In genomic region chr10:99409744-99410143, GRCm38 (mm10) we compare ENCODE assay signal across 12 mouse cellular contexts.
DNase-seq lines count a peak whose midpoint lies in the region; ATAC-seq and TF ChIP-seq lines count a peak whose summit lies in the region.
"Had no signal": no experiment of that assay in that cellular context is flagged by ENCODE, and none has a peak within 500 bp of the region (broad histone marks: within the 10 kb centered on the region; RNA-seq: fewer than 3 reads in every experiment).

No protein-coding gene starts in this region.

- no peak for TF ChIP-seq CTCF in intestine, postnatal 0 days (IDR thresholded peaks at IDR 0.05; ENCODE audit: low read depth)

- no peak overlapping the region for H3K27ac ChIP-seq in intestine, embryonic 15.5 days
- no peak overlapping the region for H3K27ac ChIP-seq in intestine, postnatal 0 days (ENCODE audit: low read depth, low read length)
- H3K27ac ChIP-seq: forebrain, embryonic 13.5 days; liver, embryonic 12.5 days had no signal

- intact Hi-C loops in heart, postnatal 36 days (cut with DNase I), result loop anchor here (2.0 to 5.0 kb wide), 3 partner anchors 48 to 168 kb away; no protein-coding TSS in a partner anchor

- no peak overlapping the region for H3K4me3 ChIP-seq in intestine, embryonic 15.5 days (replicated peaks)
- H3K4me3 ChIP-seq in intestine, postnatal 0 days (ENCODE audit: low read depth, low read length), result no peak overlapping the region
- H3K4me3 ChIP-seq: forebrain, embryonic 13.5 days; liver, embryonic 12.5 days had no signal

- DNase-seq in brain, adult 2 months (ENCODE audit: low read depth, low spot score), result peak; percentile 7
- DNase-seq in heart, postnatal 36 days, result peak; percentile 18 to 26
- peak; percentile 19 for DNase-seq in large intestine, adult 2 months (ENCODE audit: low read depth, low spot score)
- no peak for DNase-seq in MN1 (ENCODE audit: low spot score)
- no peak for DNase-seq in retina, postnatal 1 day
- DNase-seq: cerebellum, adult 9-10 months had no signal

- H3K36me3 ChIP-seq in intestine, embryonic 15.5 days, result no peaks in the 10 kb centered on the region
- H3K36me3 ChIP-seq in intestine, postnatal 0 days (ENCODE audit: control insufficient read depth, insufficient read depth), result no peaks in the 10 kb centered on the region
- H3K36me3 ChIP-seq: liver, embryonic 12.5 days had no signal

- H3K27me3 ChIP-seq in intestine, embryonic 15.5 days (replicated peaks), result no peaks in the 10 kb centered on the region
- H3K27me3 ChIP-seq in intestine, postnatal 0 days (replicated peaks; ENCODE audit: control insufficient read depth, insufficient read depth, low read length), result no peaks in the 10 kb centered on the region
- H3K27me3 ChIP-seq: forebrain, embryonic 13.5 days; liver, embryonic 12.5 days had no signal

- H3K9ac ChIP-seq in intestine, embryonic 15.5 days, result no peak overlapping the region
- H3K9ac ChIP-seq in intestine, postnatal 0 days (ENCODE audit: low read depth, low read length), result no peak overlapping the region
- H3K9ac ChIP-seq: forebrain, embryonic 13.5 days; liver, embryonic 12.5 days had no signal

- H3K9me3 ChIP-seq in intestine, embryonic 15.5 days, result no peaks in the 10 kb centered on the region
- H3K9me3 ChIP-seq in intestine, postnatal 0 days (ENCODE audit: control insufficient read depth), result no peaks in the 10 kb centered on the region
- H3K9me3 ChIP-seq: forebrain, embryonic 13.5 days; liver, embryonic 12.5 days had no signal

- H3K4me1 ChIP-seq in intestine, embryonic 15.5 days (replicated peaks), result no peaks in the 10 kb centered on the region
- no peaks in the 10 kb centered on the region for H3K4me1 ChIP-seq in intestine, postnatal 0 days (replicated peaks; ENCODE audit: control insufficient read depth, insufficient read depth, low read length)
- H3K4me1 ChIP-seq: forebrain, embryonic 13.5 days had no signal

- no peak overlapping the region for H3K4me2 ChIP-seq in intestine, embryonic 15.5 days (replicated peaks)
- H3K4me2 ChIP-seq in intestine, postnatal 0 days (replicated peaks; ENCODE audit: low read depth), result no peak overlapping the region
- H3K4me2 ChIP-seq: forebrain, embryonic 13.5 days; liver, embryonic 12.5 days had no signal

- ATAC-seq in intestine, embryonic 15.5 days, result peak; percentile 28; the same call in 1 of the 2 replicates
- ATAC-seq in intestine, postnatal 0 days, result no peak
- ATAC-seq in megakaryocyte progenitor cell, adult 5-6 weeks (replicated peaks; ENCODE audit: poor library complexity), result no peak
- ATAC-seq: forebrain, embryonic 13.5 days; inflammation-experienced regulatory T-cells, adult 6 months; liver, embryonic 12.5 days had no signal

- 67% methylated on average over 11 of the region's 11 CpGs for WGBS in intestine, embryonic 15.5 days
- 69% methylated on average over 11 of the region's 11 CpGs for WGBS in intestine, postnatal 0 days
- WGBS in large intestine, adult 2 months, result 25% methylated on average over 11 of the region's 11 CpGs

Comparison
In these comparisons a context has a peak if more than half of its experiments do, and no peak if none do; other contexts are left out.
1. DNase-seq: peak in brain, adult 2 months (single experiment), heart, postnatal 36 days (2 of 2) and large intestine, adult 2 months (single experiment); none in MN1 (single experiment) and retina, postnatal 1 day (single experiment).